Mouse (Mus musculus) embryonic facial prominence, embryonic 13.5 days (tissue): ENCODE results near the gene 2310030G06Rik. TPM values are rescaled to one million over a fixed set of nuclear protein-coding genes. Genes with fewer than 3 reads are reported as not detected.
A peak's percentile ranks its signal among the peaks of the same experiment; 100 is the strongest.

Experiments
- ATAC-seq: fragments of 200-750 bp; cut with Nextera tagmentation; 2 replicates; pipeline ENCODE4 v1.8.0; 2017; ENCODE audit warnings: low read depth; ENCODE audit not compliant: insufficient number of reproducible peaks, insufficient read depth, low FRiP score, low TSS enrichment
- H3K27ac ChIP-seq: fragments of 300-500 bp; sonication (generic); 2 replicates; pipeline ENCODE4 v1.5.1; 2015; ENCODE audit warnings: moderate library complexity, mild to moderate bottlenecking, inconsistent platforms
- H3K27me3 ChIP-seq: fragments of 300-500 bp; sonication (generic); 2 replicates; pipeline ENCODE4 v1.6.1; 2015; ENCODE audit warnings: mild to moderate bottlenecking, inconsistent platforms
- H3K36me3 ChIP-seq: fragments of 300-500 bp; sonication (generic); 2 replicates; pipeline ENCODE4 v1.6.1; 2015; ENCODE audit warnings: mild to moderate bottlenecking, inconsistent platforms
- H3K4me1 ChIP-seq: fragments of 300-500 bp; sonication (generic); 2 replicates; pipeline ENCODE4 v1.6.1; 2015; ENCODE audit warnings: inconsistent platforms
- H3K4me2 ChIP-seq: fragments of 300-500 bp; sonication (generic); 2 replicates; pipeline ENCODE4 v1.6.1; 2015; ENCODE audit warnings: moderate library complexity, mild to moderate bottlenecking, inconsistent platforms
- H3K4me3 ChIP-seq: fragments of 300-500 bp; sonication (generic); 2 replicates; pipeline ENCODE4 v1.5.1; 2015; ENCODE audit warnings: mild to moderate bottlenecking, inconsistent platforms
- H3K9ac ChIP-seq: fragments of 300-500 bp; sonication (generic); 2 replicates; pipeline ENCODE4 v1.6.1; 2015; ENCODE audit warnings: mild to moderate bottlenecking, inconsistent platforms
- H3K9me3 ChIP-seq: fragments of 300-500 bp; sonication (generic); 2 replicates; pipeline ENCODE4 v1.6.1; 2016; ENCODE audit warnings: inconsistent platforms
- WGBS: fragments of 180-500 bp; shearing (Covaris S2); methylation state at CpG from one replicate; pipeline ENCODE4 v1.1.7; 2015; ENCODE audit warnings: mixed read lengths; 5-methylcytosine and 5-hydroxymethylcytosine counted together
- polyA plus RNA-seq: library from polyadenylated mRNA; unstranded; fragments of >200 nt; fragmentation: Nextera tagmentation; extraction: Ambion mirVana; gene quantifications from 2 replicates; pipeline ENCODE4 v1.2.1, GENCODE M21; 2015

The 2310030G06Rik gene
- polyA plus RNA-seq, 1 experiment from 2014 or later: 6.0 TPM

GRCm38 (mm10) chr9:50697706-50698041, 48.7 kb downstream of the 2310030G06Rik start:
- no peaks in the 10 kb centered on the region for H3K9me3 ChIP-seq
- ATAC-seq: 0 out of 2 replicates have a peak, but pooled peaks have one; percentile 46
- H3K27me3 ChIP-seq: peaks cover 20% of the 10 kb centered on the region
- H3K4me1 ChIP-seq: peaks cover 20% of the 10 kb centered on the region
- peaks cover 32% of the 10 kb centered on the region for H3K36me3 ChIP-seq
- peak overlapping the region; percentile 100 for H3K4me2 ChIP-seq
- no peak overlapping the region for H3K27ac ChIP-seq
- H3K4me3 ChIP-seq: peak overlapping the region; percentile 30
- WGBS: 1% methylated on average over 12 of the region's 12 CpGs
- peak overlapping the region; percentile 58 for H3K9ac ChIP-seq

GRCm38 (mm10) chr9:50696851-50697705, 49.3 kb downstream of the 2310030G06Rik start:
- peak overlapping the region; percentile 58 for H3K9ac ChIP-seq
- 69% methylated on average over 12 of the region's 12 CpGs for WGBS
- peak overlapping the region; percentile 100 for H3K4me2 ChIP-seq

GRCm38 (mm10) chr9:50695153-50695552, 51.2 kb downstream of the 2310030G06Rik start:
- H3K9me3 ChIP-seq: no peaks in the 10 kb centered on the region
- H3K4me2 ChIP-seq: no peak overlapping the region
- peaks cover 27% of the 10 kb centered on the region; the same call in 1 of the 2 replicates for H3K36me3 ChIP-seq
- WGBS: 88% methylated on average over 6 of the region's 6 CpGs
- no peak for ATAC-seq
- no peak overlapping the region for H3K4me3 ChIP-seq
- peaks cover 20% of the 10 kb centered on the region for H3K4me1 ChIP-seq
- H3K9ac ChIP-seq: no peak overlapping the region
- H3K27me3 ChIP-seq: peaks cover 8% of the 10 kb centered on the region
- H3K27ac ChIP-seq: no peak overlapping the region

More at GRCm38 (mm10) chr9:50696851-50697705, 49.3 kb downstream of the 2310030G06Rik start:
- Histone ChIP-seq H3K27me3 (peaks cover 20% of the 10 kb centered on the region), H3K27ac (no peak overlapping the region), H3K9me3 (no peaks in the 10 kb centered on the region), H3K36me3 (peaks cover 33% of the 10 kb centered on the region), H3K4me1 (peaks cover 20% of the 10 kb centered on the region), H3K4me3 (peak overlapping the region; percentile 30)
- no peak for ATAC-seq

- H3K9me3 ChIP-seq: no peaks in the 10 kb centered on the region
- H3K27ac ChIP-seq: no peak overlapping the region
- no peak overlapping the region for H3K4me3 ChIP-seq
- H3K4me2 ChIP-seq: no peak overlapping the region
- H3K9ac ChIP-seq: no peak overlapping the region
- no peaks in the 10 kb centered on the region; the same call in 1 of the 2 replicates for H3K27me3 ChIP-seq
- ATAC-seq: no peak
- peaks cover 13% of the 10 kb centered on the region for H3K4me1 ChIP-seq
- H3K36me3 ChIP-seq: peaks cover 42% of the 10 kb centered on the region
- WGBS: 28% methylated on average over 10 of the region's 10 CpGs
These were observed 52.7 kb downstream of the 2310030G06Rik start for GRCm38 (mm10) chr9:50693631-50694030.

- no peaks in the 10 kb centered on the region for H3K9me3 ChIP-seq
- 44% methylated on average over 13 of the region's 13 CpGs for WGBS
- no peak overlapping the region for H3K4me2 ChIP-seq
- peaks cover 7% of the 10 kb centered on the region for H3K4me1 ChIP-seq
- no peak for ATAC-seq
- no peak overlapping the region for H3K27ac ChIP-seq
- no peak overlapping the region for H3K4me3 ChIP-seq
- H3K36me3 ChIP-seq: peaks cover 49% of the 10 kb centered on the region
- no peak overlapping the region for H3K9ac ChIP-seq
- H3K27me3 ChIP-seq: no peaks in the 10 kb centered on the region
These were observed 53.4 kb downstream of the 2310030G06Rik start for GRCm38 (mm10) chr9:50692626-50693580.

Other genes with a start within 250 kb of the 2310030G06Rik start
- 79.4 and 87.9 TPM in 2 replicates for gene Pts, start 217.8 kb downstream of the 2310030G06Rik start, polyA plus RNA-seq
- gene Il18, start 191.7 kb downstream of the 2310030G06Rik start, polyA plus RNA-seq: 5.1 TPM in 2 replicates
- 0.15 and 0.40 TPM in 2 replicates for gene Bco2, start 191.4 kb downstream of the 2310030G06Rik start, polyA plus RNA-seq
- gene Tex12, start 185.2 kb downstream of the 2310030G06Rik start, polyA plus RNA-seq: 0.26 TPM in 1 of 2 replicates, not detected in the other
- 241 and 249 TPM in 2 replicates for gene Sdhd, start 142.7 kb downstream of the 2310030G06Rik start, polyA plus RNA-seq
- 286 and 288 TPM in 2 replicates for gene Timm8b, start 142.6 kb downstream of the 2310030G06Rik start, polyA plus RNA-seq
- gene Pih1d2, start 129.2 kb downstream of the 2310030G06Rik start, polyA plus RNA-seq: 2.7 and 3.7 TPM in 2 replicates
- 28.6 and 30.1 TPM in 2 replicates for gene Nkapd1, start 129.1 kb downstream of the 2310030G06Rik start, polyA plus RNA-seq
- 38.0 and 42.4 TPM in 2 replicates for gene Dlat, start 86.8 kb downstream of the 2310030G06Rik start, polyA plus RNA-seq
- gene Dixdc1, start 7.0 kb downstream of the 2310030G06Rik start, polyA plus RNA-seq: 22.6 and 23.3 TPM in 2 replicates
- gene Cryab, start 4.8 kb upstream of the 2310030G06Rik start, polyA plus RNA-seq: 17.1 and 21.3 TPM in 2 replicates
- gene Hspb2, start 5.8 kb upstream of the 2310030G06Rik start, polyA plus RNA-seq: 4.8 and 5.7 TPM in 2 replicates
- gene Fdxacb1, start 21.7 kb upstream of the 2310030G06Rik start, polyA plus RNA-seq: 11.1 and 12.4 TPM in 2 replicates
- gene Alg9, start 28.5 kb upstream of the 2310030G06Rik start, polyA plus RNA-seq: 36.9 and 43.8 TPM in 2 replicates
- gene 1110032A03Rik, start 29.0 kb upstream of the 2310030G06Rik start, polyA plus RNA-seq: 35.6 and 39.8 TPM in 2 replicates
- 72.2 and 75.3 TPM in 2 replicates for gene Ppp2r1b, start 98.8 kb upstream of the 2310030G06Rik start, polyA plus RNA-seq